Mouse (Mus musculus) olfactory bulb, adult 2 months (tissue): ENCODE measurements around the gene Plscr3. TPM values are rescaled to one million over a fixed set of nuclear protein-coding genes. Genes with fewer than 3 reads are reported as not detected.

Experiments used
- H3K27ac ChIP-seq: fragments of 200-500 bp; 2 replicates; pipeline ENCODE4 v1.5.1; 2012; ENCODE audit warnings: low read depth, low read length; ENCODE audit not compliant: insufficient read depth
- H3K4me1 ChIP-seq: fragments of 200-500 bp; 2 replicates; pipeline ENCODE4 v1.6.1; 2012; ENCODE audit warnings: low read length; ENCODE audit not compliant: control insufficient read depth, insufficient read depth
- H3K4me3 ChIP-seq: fragments of 200-500 bp; 2 replicates; pipeline ENCODE4 v1.5.1; 2012; ENCODE audit warnings: mild to moderate bottlenecking, low read depth, low read length, moderate library complexity; ENCODE audit not compliant: insufficient read depth
- CTCF ChIP-seq: fragments of 200-500 bp; IDR thresholded peaks from 2 replicates; pipeline ENCODE4 v1.5.1; 2012; ENCODE audit warnings: low read depth, mild to moderate bottlenecking, low read length, moderate library complexity; ENCODE audit not compliant: insufficient read depth
- POLR2A ChIP-seq: fragments of 200-500 bp; IDR thresholded peaks from 2 replicates; pipeline ENCODE4 v1.6.1; 2012; ENCODE audit warnings: mild to moderate bottlenecking, low read depth, low read length, moderate library complexity; ENCODE audit not compliant: insufficient read depth
- WGBS: fragments of 180-500 bp; shearing (Covaris S2); methylation state at CpG from one replicate; pipeline ENCODE4 v1.1.7; 2018; 5-methylcytosine and 5-hydroxymethylcytosine counted together
- polyA plus RNA-seq: library from polyadenylated mRNA; stranded (reverse); fragments of >200 nt; gene quantifications from 2 replicates; pipeline ENCODE4 v1.2.4, GENCODE M21; 2012; ENCODE audit warnings: low replicate concordance; ENCODE audit not compliant: missing spikeins, insufficient read depth, insufficient read length

The Plscr3 gene
- not detected in 2 replicates for polyA plus RNA-seq

DNA sequence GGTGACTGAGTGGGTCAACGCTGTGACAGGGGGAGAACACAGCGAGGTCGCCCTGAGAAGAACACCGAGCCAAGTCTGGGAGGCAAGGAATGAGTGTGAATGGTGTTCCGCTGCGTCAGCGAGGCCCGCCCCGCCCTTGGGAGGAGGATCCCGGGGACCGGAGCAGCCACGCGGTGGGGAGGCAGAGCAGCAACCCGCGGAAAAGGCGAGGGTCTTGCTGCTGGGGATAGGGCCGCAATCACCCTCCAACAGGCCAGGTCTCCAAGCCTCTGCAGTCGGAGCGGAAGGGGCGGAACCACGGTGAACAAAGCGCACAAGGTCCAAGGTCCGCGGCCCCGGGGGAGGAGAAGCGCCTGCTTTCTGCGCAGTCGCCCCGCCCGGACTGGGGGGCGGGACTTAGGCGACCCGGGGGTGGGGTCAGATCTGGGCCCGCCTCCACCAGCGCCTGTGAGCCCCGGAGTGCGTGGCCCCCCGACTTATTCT lies at the start of gene Plscr3:
Plscr3 (plus strand) TSS at position 179 of the 483 bp plus-strand sequence.
- peak within 1 kb of the TSS; percentile 71 for H3K4me3 ChIP-seq
- WGBS: 1% methylated on average over 37 of the region's 38 CpGs
- H3K27ac ChIP-seq: peak within 1 kb of the TSS; percentile 66
- H3K4me1 ChIP-seq: peaks cover 14% of the 10 kb centered on the region
- TF ChIP-seq CTCF: no peak
- TF ChIP-seq POLR2A: peak; percentile 67

DNA sequence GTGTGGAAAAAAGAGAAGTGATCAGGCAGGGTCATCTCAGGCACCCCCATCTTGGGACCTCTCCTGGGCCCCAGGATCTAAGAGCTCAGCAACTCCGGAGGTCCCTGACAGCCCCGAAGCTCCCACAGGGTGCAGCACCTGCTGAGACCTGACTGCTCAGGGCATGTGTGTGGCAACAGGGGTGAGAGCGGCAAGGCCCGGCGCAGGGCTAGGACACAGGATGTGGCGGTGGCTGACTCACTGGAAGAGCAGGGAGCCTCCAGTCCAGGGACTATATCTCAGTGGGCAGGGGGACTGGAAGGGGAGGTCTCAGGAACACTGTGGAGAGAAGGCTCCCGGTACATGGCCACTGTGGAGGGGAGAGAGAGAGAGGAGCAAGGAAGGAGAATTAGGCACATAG lies 48.3 kb upstream of the Plscr3 start:
- no peak for TF ChIP-seq POLR2A
- no peak for TF ChIP-seq CTCF
- Histone ChIP-seq H3K4me3 (no peak overlapping the region), H3K27ac (no peak overlapping the region), H3K4me1 (peaks cover 31% of the 10 kb centered on the region)
- WGBS: 92% methylated on average over 7 of the region's 7 CpGs

DNA sequence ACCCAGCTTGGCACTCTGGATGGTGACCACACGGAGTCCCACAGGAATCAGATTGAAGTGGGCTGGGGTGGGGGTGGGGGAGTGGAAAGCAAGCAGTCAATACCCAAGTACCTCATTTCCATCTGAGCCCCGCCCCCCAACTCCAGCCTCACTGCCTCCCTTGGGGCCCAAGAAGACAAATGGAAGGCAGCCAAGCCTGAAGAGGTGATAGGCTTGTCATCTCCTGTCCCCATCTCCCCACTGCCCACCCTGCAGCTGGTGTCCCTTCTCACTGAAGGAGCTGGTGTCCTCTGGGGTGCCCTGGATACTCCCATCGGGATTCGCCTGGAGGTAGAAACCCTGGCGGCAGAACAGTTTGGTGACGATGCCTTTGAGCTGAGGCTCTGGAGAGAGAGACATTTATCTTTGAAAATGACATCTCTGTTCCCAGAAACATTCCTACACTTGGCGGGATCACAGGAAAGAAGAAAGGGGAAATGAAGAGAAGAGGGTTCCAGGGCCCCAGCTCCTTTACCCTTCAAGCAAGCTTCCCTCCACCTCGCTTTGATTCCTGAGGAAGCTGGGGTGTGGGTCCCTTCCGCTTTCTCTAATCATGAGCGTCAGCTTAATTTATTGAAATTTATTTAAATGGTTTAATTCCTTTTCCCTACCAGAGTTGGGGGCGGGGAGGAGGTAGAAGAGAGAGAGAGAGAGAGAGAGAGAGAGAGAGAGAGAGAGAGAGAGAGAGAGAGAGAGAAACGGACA lies 46.6 kb upstream of the Plscr3 start:
- peak overlapping the region; percentile 47; the same call in 1 of the 2 replicates for H3K4me3 ChIP-seq
- WGBS: 45% methylated on average over 12 of the region's 12 CpGs
- TF ChIP-seq CTCF (no peak), POLR2A (no peak)
- peaks cover 42% of the 10 kb centered on the region for H3K4me1 ChIP-seq
- H3K27ac ChIP-seq: no peak overlapping the region

DNA sequence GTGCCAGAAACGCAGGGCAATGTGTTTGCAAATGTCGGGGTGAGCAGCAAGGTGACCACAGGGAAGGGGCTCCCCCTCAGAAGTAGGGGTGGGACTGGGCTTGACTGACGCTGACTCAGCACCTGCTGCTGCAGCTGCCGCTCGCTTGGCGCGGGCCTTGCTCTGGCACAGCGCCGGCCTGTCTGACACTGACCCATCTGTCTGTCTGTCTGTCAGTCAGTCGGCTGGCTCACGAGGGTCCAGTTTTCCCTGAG lies 46.1 kb upstream of the Plscr3 start:
- peak overlapping the region; percentile 47 for H3K4me3 ChIP-seq
- no peak for TF ChIP-seq POLR2A
- TF ChIP-seq CTCF: no peak
- H3K4me1 ChIP-seq: peaks cover 42% of the 10 kb centered on the region
- WGBS: 27% methylated on average over 11 of the region's 11 CpGs
- no peak overlapping the region for H3K27ac ChIP-seq

DNA sequence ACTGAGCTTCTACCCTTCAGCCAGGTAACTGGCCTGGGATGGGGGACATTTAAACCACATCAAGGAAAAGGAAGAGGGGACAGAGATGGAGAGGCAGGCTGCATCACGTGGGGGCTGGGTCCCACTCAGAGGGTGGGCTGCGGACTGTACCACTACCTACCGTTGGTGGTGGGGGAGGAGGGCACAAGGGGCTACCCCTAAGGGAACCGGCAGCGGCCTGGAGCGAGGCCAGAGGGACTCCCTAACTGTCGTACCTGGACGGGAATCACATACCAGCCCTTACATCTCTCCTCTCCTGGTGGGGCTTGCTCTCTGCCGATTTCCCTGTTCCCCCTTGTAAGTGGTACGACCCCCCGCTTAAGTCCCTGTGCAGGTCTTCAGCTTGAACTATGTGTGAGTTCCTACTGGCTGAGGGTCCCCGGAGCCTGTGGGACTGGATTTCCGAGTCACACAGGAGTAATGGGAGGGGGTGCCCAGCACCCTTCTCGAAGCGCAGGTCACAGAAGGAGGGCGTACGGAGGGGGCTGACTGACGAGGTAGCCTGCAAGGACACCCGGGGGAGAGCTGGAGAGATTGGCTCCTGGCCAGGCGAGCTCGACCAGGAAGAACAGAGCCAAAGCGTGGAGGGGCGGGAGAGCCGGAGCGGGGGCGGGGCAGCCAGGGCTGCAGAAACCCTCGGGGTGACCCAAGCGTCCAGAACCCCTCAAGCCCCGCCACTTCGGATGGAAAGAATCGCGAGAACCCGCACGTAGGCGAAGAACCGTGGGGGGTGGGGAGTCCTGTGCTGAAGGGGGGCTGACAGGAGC lies 45.6 kb upstream of the Plscr3 start:
- Histone ChIP-seq H3K4me1 (peaks cover 39% of the 10 kb centered on the region), H3K4me3 (peak overlapping the region; percentile 47), H3K27ac (0 out of 2 replicates have a peak overlapping the region, but pooled peaks have one; percentile 8)
- 3% methylated on average over 36 of the region's 36 CpGs for WGBS
- TF ChIP-seq POLR2A: 0 out of 2 replicates have a peak, but pooled peaks have one; percentile 3
- TF ChIP-seq CTCF: no peak

DNA sequence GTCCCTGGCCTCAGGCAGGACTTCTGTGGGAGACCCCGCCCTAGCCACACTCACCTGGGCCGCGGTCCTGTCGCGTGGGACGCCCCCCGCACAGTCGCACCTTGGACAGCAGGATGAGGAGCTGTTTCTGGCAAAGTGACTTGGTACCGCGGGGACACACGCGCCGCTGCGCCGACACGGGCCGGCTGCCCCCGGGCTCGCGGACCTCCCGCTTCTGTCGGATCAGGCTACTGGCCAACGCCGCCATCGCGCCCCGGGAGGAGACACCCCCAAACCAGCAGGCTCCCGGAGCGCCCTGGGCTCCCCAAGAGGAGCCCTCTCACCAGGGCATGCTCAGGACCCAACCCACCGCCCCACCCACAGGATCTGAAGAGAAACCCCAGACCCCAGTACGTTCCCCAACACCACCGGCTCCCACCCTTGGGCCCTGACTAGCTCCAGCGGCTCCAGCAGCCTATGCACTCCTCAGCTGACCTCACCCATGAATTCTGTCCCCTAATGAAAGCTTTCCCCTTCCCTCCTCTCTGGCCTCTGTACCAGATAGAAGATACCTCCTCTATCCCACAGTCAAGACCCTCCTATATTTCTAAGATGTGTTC lies 44.7 kb upstream of the Plscr3 start, which contains the start of gene Fgf11:
Fgf11 (minus strand) TSS at position 479 of the 599 bp plus-strand sequence.
- H3K27ac ChIP-seq: peak within 1 kb of the TSS; percentile 34; the same call in 1 of the 2 replicates
- TF ChIP-seq POLR2A (no peak), CTCF (no peak)
- H3K4me3 ChIP-seq: peak within 1 kb of the TSS; percentile 55
- peaks cover 35% of the 10 kb centered on the region for H3K4me1 ChIP-seq
- 2% methylated on average over 33 of the region's 33 CpGs for WGBS

DNA sequence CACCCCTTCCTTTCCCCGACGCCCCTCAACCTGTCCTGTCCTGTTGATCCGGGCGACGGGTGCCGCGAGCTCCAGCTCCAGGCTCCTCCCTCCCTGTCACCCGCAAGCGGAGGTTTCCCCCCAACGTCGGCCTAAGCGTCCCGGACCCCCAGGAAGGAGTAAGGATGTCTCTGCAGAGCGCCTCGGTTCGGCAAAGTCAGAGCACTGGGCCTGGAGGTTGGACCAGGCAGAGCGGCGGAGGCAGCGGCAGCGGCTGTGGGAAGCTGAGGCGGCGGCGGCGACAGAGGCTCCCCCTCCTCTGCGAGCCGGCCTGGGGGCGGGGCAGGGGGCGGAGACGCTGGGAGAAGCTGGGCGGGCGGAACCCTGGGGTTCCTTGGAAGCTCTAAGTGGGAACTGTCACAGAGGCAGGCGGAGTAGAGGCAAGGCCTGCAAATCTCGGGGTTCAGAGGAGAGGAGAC lies 43.5 kb upstream of the Plscr3 start:
- under 1% methylated on average over 33 of the region's 33 CpGs for WGBS
- Histone ChIP-seq H3K4me1 (peaks cover 35% of the 10 kb centered on the region), H3K27ac (peak overlapping the region; percentile 34; the same call in 1 of the 2 replicates), H3K4me3 (peak overlapping the region; percentile 55)
- peak; percentile 59; the same call in 1 of the 2 replicates for TF ChIP-seq POLR2A
- TF ChIP-seq CTCF: no peak

DNA sequence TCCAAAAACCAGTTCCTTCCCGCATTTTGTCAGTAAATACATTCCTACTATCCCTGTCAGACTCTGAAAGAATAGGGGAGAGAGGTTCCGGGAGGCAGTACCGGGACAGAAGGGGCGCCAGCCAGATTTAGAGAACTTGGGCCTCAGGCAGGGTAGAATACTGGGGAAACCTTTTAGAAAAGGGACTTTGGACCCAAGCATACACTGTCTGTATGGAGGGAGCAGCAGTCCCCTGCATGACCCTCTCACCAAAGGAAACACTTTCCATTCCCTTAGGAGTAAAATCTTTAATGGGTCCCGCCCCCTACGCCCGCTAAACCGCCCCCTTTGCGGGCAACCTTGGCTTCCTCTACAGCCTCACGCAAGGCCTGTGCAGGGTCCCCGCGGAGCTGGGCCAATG lies 42.8 kb upstream of the Plscr3 start:
- TF ChIP-seq CTCF (no peak), POLR2A (no peak)
- Histone ChIP-seq H3K4me3 (peak overlapping the region; percentile 55), H3K4me1 (peaks cover 35% of the 10 kb centered on the region), H3K27ac (peak overlapping the region; percentile 12)
- WGBS: 3% methylated on average over 12 of the region's 12 CpGs
